Mouse (Mus musculus) midbrain, embryonic 14.5 days (tissue): Measurements from ENCODE around the gene A4galt. TPM values are rescaled to one million over a fixed set of nuclear protein-coding genes. Genes with fewer than 3 reads are reported as not detected.

ENCODE experiments used
- ATAC-seq: fragments of 200-750 bp; cut with Nextera tagmentation; 2 replicates; pipeline ENCODE4 v1.8.0; 2017; ENCODE audit warnings: moderate number of reproducible peaks, moderate library complexity; ENCODE audit not compliant: low FRiP score, low TSS enrichment
- DNase-seq: peaks from one replicate; pipeline ENCODE4 v3.0.0-alpha.2; 2015
- H3K27ac ChIP-seq: fragments of 300-500 bp; sonication (generic); replicated peaks from 2 replicates; pipeline ENCODE4 v1.5.1; 2014; ENCODE audit warnings: mild to moderate bottlenecking, low read depth, low read length, moderate library complexity
- H3K27me3 ChIP-seq: fragments of 300-500 bp; sonication (generic); 2 replicates; pipeline ENCODE4 v1.6.1; 2014; ENCODE audit warnings: low read length, control low read depth, mixed read lengths; ENCODE audit not compliant: control insufficient read depth, insufficient read depth
- H3K36me3 ChIP-seq: fragments of 300-500 bp; sonication (generic); 2 replicates; pipeline ENCODE4 v1.6.1; 2014; ENCODE audit warnings: low read length, control low read depth; ENCODE audit not compliant: control insufficient read depth, insufficient read depth
- H3K4me1 ChIP-seq: fragments of 300-500 bp; sonication (generic); 2 replicates; pipeline ENCODE4 v1.6.1; 2014; ENCODE audit warnings: mild to moderate bottlenecking, antibody characterized with exemption, low read length, control low read depth; ENCODE audit not compliant: control insufficient read depth, insufficient read depth
- H3K4me2 ChIP-seq: fragments of 300-500 bp; sonication (generic); 2 replicates; pipeline ENCODE4 v1.6.1; 2014; ENCODE audit warnings: mild to moderate bottlenecking, low read length, moderate library complexity
- H3K4me3 ChIP-seq: fragments of 300-500 bp; sonication (generic); replicated peaks from 2 replicates; pipeline ENCODE4 v1.5.1; 2014; ENCODE audit warnings: low read depth, low read length
- H3K9ac ChIP-seq: fragments of 300-500 bp; sonication (generic); replicated peaks from 2 replicates; pipeline ENCODE4 v1.6.1; 2014; ENCODE audit warnings: mild to moderate bottlenecking, low read length, moderate library complexity
- H3K9me3 ChIP-seq: fragments of 300-500 bp; sonication (generic); 2 replicates; pipeline ENCODE4 v1.6.1; 2016; ENCODE audit warnings: low read length, control low read depth, mixed read lengths; ENCODE audit not compliant: control insufficient read depth
- WGBS: fragments of 180-500 bp; shearing (Covaris S2); extraction: QIAGEN DNeasy Blood & Tissue Kit; methylation state at CpG from one replicate; pipeline ENCODE4 v1.1.7; 2014; 5-methylcytosine and 5-hydroxymethylcytosine counted together
- polyA plus RNA-seq: library from polyadenylated mRNA; unstranded; fragments of >200 nt; fragmentation: Nextera tagmentation; extraction: Ambion mirVana; gene quantifications from 2 replicates; pipeline ENCODE4 v1.2.1, GENCODE M21; 2014

The A4galt gene
- polyA plus RNA-seq, 1 experiment from 2014 or later = 2.6 TPM

DNA sequence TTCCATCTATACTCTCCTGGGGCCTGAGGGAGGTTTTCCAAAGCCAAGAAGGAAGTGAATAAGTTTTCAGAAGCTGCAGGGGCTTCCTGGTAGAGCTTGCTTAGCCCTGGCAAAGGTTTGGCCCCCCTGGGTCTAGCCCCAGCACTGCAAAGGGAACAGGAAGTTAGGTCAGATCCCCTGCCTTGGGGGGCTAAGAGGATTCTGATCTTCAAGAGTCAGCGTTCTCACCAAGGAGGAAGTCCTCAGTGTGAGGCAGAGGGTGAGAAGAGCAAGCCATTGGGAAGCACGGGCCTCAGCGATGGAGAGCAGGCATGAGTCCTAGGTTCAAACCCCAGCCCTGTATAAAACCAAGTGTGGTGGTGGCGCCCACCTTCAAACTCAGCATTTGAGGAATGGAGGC lies 4.9 kb upstream of the A4galt start:
- H3K4me2 ChIP-seq = no peak overlapping the region
- 92% methylated on average over 4 of the region's 4 CpGs for WGBS
- ATAC-seq = no peak

DNA sequence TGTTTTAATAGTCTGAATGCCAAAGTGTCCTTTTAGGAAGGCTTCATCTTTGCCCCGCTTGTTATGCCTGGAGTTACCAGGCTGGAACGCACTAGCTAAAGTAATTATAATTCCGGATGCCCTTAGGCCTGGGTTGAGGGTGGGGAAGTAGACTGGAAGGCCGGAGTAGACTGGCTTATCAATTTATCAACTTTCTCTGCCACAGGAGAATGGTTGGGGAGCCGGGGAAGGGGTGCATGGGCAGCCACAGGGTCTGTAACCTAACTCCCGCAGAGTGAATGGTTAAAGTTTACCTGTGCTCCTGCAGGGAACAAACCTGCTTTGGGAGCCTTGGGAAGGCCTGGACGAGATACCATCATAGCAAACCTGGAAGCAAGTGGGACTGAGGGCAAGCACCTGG lies 4.4 kb upstream of the A4galt start:
- no peak for DNase-seq
- Histone ChIP-seq H3K27me3 (peaks cover 17% of the 10 kb centered on the region), H3K9me3 (no peaks in the 10 kb centered on the region), H3K4me2 (no peak overlapping the region), H3K36me3 (no peaks in the 10 kb centered on the region), H3K4me3 (no peak overlapping the region), H3K27ac (no peak overlapping the region), H3K4me1 (no peaks in the 10 kb centered on the region), H3K9ac (no peak overlapping the region)
- WGBS = 88% methylated on average over 7 of the region's 7 CpGs
- no peak for ATAC-seq

More for the DNA sequence above, 4.9 kb upstream of the A4galt start:
- H3K27ac ChIP-seq = no peak overlapping the region
- H3K9ac ChIP-seq = no peak overlapping the region
- no peak for DNase-seq
- peaks cover 12% of the 10 kb centered on the region for H3K27me3 ChIP-seq
- no peaks in the 10 kb centered on the region for H3K36me3 ChIP-seq
- no peaks in the 10 kb centered on the region for H3K4me1 ChIP-seq
- H3K4me3 ChIP-seq = no peak overlapping the region
- H3K9me3 ChIP-seq = no peaks in the 10 kb centered on the region

DNA sequence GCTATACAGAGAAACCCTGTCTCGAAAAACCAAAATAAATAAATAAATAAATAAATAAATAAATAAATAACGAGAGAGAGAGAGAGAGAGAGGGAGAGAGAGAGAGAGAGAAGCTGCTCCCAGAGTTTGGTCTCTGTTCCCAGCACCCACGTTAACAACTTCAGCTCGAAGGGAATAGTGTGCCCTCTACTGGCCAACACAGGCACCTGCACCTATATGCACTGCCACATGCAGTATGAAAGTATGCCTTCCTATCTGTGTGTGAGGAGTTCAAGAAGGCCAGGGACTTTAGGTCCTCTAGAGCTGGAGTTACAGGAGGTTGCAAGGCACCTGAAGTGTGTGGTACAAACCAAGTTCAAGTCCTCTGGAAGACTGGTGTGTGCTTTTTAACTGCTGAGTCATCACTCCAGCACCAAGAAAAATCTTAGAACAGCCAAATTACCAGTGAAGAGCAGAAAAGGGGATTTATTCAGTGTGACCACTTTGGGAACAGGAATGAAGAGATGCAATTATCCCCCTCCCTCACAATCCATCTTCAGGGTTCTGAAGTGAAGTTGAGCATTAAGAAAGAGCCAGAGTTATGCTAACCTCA lies 3.7 kb upstream of the A4galt start:
- no peaks in the 10 kb centered on the region for H3K9me3 ChIP-seq
- ATAC-seq (no peak), DNase-seq (no peak)
- H3K27me3 ChIP-seq = peaks cover 23% of the 10 kb centered on the region
- H3K36me3 ChIP-seq = no peaks in the 10 kb centered on the region
- H3K4me2 ChIP-seq = no peak overlapping the region
- 95% methylated on average over 4 of the region's 4 CpGs for WGBS
- H3K4me1 ChIP-seq = no peaks in the 10 kb centered on the region
- no peak overlapping the region for H3K27ac ChIP-seq
- H3K9ac ChIP-seq = no peak overlapping the region
- no peak overlapping the region for H3K4me3 ChIP-seq

DNA sequence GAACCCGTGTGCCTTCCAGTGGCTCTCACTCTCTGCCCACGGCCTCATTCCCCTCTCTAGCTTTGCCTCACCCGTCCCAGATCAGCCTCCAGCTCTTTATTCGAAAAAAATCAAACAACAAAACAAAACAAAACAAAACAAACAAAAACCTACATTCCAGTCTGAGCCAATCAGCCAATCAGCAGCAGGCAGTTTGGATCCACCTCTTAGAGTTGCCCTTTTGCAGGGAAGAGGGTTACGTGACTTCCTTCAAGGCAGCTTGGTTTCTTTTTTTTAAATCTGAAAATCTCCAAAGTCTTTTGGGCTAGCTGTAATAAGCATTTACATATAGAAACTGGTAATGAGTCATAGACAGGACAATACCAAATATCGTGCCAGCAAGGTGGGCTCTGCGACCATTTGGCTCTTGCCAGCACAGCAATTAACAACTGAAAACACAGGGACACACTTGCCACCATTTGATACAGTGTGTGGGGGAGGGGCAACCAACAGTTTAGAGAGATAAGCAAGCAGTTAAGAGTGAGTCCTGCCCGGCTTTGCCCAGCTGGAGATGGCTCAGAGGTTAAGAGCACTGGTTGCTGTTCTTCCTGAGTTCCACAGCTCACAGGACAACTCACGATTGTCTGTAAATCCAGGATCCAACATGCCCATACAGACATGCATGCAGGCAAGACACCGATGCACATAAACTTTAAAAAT lies 2.9 kb upstream of the A4galt start:
- ATAC-seq = no peak
- no peak for DNase-seq
- no peaks in the 10 kb centered on the region for H3K36me3 ChIP-seq
- H3K27ac ChIP-seq = no peak overlapping the region
- H3K4me2 ChIP-seq = no peak overlapping the region
- no peak overlapping the region for H3K4me3 ChIP-seq
- H3K9ac ChIP-seq = no peak overlapping the region
- no peaks in the 10 kb centered on the region for H3K9me3 ChIP-seq
- 79% methylated on average over 10 of the region's 10 CpGs for WGBS
- no peaks in the 10 kb centered on the region for H3K4me1 ChIP-seq
- peaks cover 27% of the 10 kb centered on the region for H3K27me3 ChIP-seq

DNA sequence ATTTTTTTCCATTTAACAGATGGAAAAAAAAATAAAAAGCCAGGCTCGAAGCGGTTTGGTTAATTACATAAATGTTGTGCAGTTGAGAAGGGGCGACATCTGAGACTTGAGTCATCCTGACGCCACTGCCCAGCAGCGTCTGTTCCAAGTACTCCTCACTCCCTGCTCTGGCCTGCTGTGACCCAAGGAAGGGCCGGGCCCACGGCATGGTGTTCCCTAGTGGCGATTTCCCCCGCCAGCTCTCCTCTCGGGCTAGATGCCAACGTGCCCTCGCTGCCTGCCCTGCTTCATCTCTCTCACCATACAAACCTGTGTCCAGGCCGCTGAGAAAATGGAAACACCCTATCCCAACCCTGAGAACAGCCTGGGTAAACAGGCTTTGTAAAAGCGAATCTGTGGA lies 486 bp upstream of the A4galt start:
- no peaks in the 10 kb centered on the region for H3K4me1 ChIP-seq
- 75% methylated on average over 14 of the region's 14 CpGs for whole genome bisulfite sequencing
- no peak overlapping the region for H3K4me3 ChIP-seq
- peaks cover 27% of the 10 kb centered on the region for H3K27me3 ChIP-seq
- ATAC-seq (no peak), DNase-seq (no peak)
- H3K9me3 ChIP-seq = no peaks in the 10 kb centered on the region
- no peak overlapping the region for H3K4me2 ChIP-seq
- H3K36me3 ChIP-seq = no peaks in the 10 kb centered on the region
- H3K27ac ChIP-seq = no peak overlapping the region
- no peak overlapping the region for H3K9ac ChIP-seq

DNA sequence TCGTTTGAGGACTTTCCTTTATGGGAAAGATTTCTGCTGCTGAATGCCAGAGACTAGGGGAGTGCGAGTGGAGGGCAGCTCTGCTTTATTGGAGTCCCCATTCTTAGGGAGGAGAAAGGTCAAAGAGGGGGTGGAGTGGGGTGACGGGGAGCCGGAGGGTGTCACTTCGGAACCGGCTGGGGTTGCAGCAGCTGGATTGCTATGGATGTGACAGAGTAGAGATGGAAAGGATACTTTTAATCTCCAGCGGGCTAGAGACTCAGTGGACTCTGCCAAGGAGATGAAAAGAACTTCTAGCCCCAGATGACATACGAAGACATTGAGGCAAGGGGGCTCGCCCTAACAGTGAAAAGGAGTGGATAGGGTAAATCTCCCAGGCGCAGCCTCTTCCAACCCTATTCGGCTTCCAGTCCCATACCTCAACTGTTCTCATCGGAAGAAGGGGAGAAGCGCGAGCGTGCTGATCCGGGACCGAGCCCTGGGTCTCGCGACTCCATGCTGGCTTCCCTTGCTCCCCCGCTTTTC lies 861 bp downstream of the A4galt start:
- no peak overlapping the region for H3K27ac ChIP-seq
- H3K27me3 ChIP-seq = peaks cover 27% of the 10 kb centered on the region
- peak overlapping the region; percentile 38 for H3K4me3 ChIP-seq
- no peaks in the 10 kb centered on the region for H3K9me3 ChIP-seq
- ATAC-seq = no peak
- under 1% methylated on average over 20 of the region's 20 CpGs for WGBS
- H3K4me2 ChIP-seq = peak overlapping the region; percentile 72
- DNase-seq = peak; percentile 3
- H3K36me3 ChIP-seq = no peaks in the 10 kb centered on the region
- peak overlapping the region; percentile 45; the same call in 1 of the 2 replicates for H3K9ac ChIP-seq
- H3K4me1 ChIP-seq = no peaks in the 10 kb centered on the region

DNA sequence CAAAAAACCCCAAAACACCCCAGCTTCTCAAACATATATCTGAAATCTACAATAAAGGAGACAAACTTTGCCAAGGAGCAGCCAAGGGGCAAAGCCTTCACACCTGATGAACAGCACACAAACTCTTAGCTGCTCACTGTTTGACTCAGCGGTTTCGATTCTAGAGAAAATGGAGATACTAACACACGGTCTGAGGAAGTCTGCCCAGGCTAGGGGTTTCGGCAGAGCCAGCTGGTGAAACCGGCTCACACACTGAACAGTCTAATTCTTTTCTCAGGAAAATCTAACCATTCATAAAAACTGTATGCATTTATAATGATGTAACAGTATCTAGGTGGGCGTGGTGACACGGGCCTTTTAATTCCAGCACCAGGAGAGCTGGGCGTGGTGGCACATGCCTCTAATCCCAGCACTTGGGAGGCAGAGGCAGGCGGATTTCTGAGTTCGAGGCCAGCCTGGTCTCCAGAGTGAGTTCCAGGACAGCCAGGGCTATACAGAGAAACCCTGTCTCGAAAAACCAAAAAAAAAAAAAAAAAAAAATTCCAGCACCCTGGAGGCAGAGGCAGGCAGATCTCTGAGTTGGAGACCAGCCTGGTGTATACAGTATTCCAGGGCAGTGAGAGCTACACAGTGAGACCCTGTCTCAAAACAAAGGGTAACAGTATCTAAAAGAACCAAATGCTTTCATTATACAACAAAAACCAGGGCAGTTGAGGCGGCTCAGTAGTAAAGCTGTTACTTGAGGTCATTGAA lies 1.9 kb downstream of the A4galt start:
- Histone ChIP-seq H3K4me1 (no peaks in the 10 kb centered on the region), H3K27ac (no peak overlapping the region), H3K4me3 (no peak overlapping the region), H3K4me2 (no peak overlapping the region), H3K36me3 (no peaks in the 10 kb centered on the region), H3K27me3 (peaks cover 27% of the 10 kb centered on the region), H3K9ac (no peak overlapping the region), H3K9me3 (no peaks in the 10 kb centered on the region)
- no peak for ATAC-seq
- no peak for DNase-seq
- WGBS = 90% methylated on average over 12 of the region's 12 CpGs

DNA sequence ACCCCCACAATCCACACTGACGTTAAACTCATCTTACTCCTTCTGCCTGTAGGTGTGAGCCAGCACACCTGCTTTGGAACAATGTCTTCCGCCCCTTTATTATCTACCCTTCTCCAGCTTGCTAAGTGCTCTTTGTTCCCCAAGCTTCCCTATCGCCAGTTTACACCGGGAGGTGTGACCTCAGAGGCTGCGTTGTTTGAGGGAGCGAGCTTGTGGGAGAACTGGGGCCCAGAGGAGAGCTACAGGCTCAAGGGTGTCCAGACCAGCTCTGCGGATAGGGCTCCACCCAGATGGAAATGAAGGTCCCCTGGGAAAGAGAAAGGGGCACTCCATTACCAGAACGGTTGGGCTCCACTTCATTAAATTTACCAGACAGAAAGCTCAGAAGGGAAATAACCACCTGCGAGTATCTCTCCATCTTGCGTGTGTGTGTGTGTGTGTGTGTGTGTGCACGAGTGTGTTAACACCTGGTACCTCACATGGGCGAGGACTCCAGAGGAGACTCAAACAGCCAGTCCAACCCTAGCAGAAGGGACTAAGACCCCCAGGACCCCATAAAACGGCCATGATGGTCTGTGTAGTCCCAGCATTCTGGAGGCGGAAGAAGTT lies 3.2 kb downstream of the A4galt start:
- Histone ChIP-seq H3K27ac (no peak overlapping the region), H3K36me3 (no peaks in the 10 kb centered on the region), H3K4me2 (no peak overlapping the region), H3K27me3 (peaks cover 27% of the 10 kb centered on the region), H3K9ac (no peak overlapping the region), H3K4me1 (no peaks in the 10 kb centered on the region), H3K4me3 (no peak overlapping the region), H3K9me3 (no peaks in the 10 kb centered on the region)
- 66% methylated on average over 14 of the region's 14 CpGs for WGBS
- ATAC-seq (no peak), DNase-seq (no peak)
